Mouse (Mus musculus) myocyte (in vitro differentiated cells): ENCODE results near the gene Crybb3.

Experiments used
- MYOD1 ChIP-seq, 3 experiments: IDR thresholded peaks; one replicate each; pipeline ENCODE4 v1.6.1; 2011; ENCODE audit warnings: control low read depth in 2 of 3, low read depth in 2 of 3, mild to moderate bottlenecking in 2 of 3, moderate library complexity in 1 of 3; ENCODE audit not compliant: insufficient read length in 2 of 3, control insufficient read depth in 1 of 3
- POLR2A ChIP-seq: IDR thresholded peaks from one replicate; pipeline ENCODE4 v1.6.1; 2011; ENCODE audit warnings: low read depth, mild to moderate bottlenecking, control low read depth, moderate library complexity; ENCODE audit not compliant: insufficient read length
- REST ChIP-seq: IDR thresholded peaks from one replicate; pipeline ENCODE4 v1.6.1; 2011; ENCODE audit warnings: mild to moderate bottlenecking, control low read depth, moderate library complexity; ENCODE audit not compliant: insufficient read depth, insufficient read length

DNA sequence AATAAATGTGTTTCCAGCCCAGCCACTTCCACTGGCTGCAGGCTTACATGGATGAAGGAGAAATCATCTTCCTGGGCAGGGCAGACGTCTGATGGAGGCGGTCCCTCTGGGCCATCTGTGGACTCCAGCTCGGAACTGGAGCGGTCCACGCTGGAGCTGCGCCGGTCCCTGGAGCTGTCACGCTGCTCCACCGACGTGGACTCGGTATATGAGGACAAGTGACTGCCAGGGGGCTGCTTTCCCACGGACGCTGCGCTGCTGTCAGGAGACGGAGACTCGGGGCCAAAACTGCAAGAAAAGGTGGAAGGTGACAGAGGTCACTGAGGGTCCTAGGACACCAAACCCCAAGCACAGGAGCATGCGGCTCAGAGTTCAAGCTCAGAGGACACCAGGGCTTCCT lies 16.2 kb upstream of the Crybb3 start:
- TF ChIP-seq POLR2A (no peak), REST (no peak), MYOD1 (IDR thresholded peaks at IDR 0.05; ENCODE audit: control insufficient read depth in 1 of 3, insufficient read length in 2 of 3, low read depth in 2 of 3) (no peak)
